Mouse (Mus musculus) intestine, embryonic 15.5 days (tissue): ENCODE results near the gene Myo18b. TPM values are rescaled to one million over a fixed set of nuclear protein-coding genes. Genes with fewer than 3 reads are reported as not detected.
A peak's percentile ranks its signal among the peaks of the same experiment; 100 is the strongest.

ENCODE experiments used
- ATAC-seq: fragments of 200-750 bp; cut with Nextera tagmentation; 2 replicates; pipeline ENCODE4 v1.8.0; 2017; ENCODE audit warnings: moderate TSS enrichment, moderate library complexity
- H3K27ac ChIP-seq: fragments of 300-500 bp; sonication (generic); 2 replicates; pipeline ENCODE4 v1.5.1; 2015; ENCODE audit warnings: mild to moderate bottlenecking, inconsistent platforms
- H3K27me3 ChIP-seq: fragments of 300-500 bp; sonication (generic); replicated peaks from 2 replicates; pipeline ENCODE4 v1.6.1; 2015; ENCODE audit warnings: inconsistent platforms
- H3K36me3 ChIP-seq: fragments of 300-500 bp; sonication (generic); 2 replicates; pipeline ENCODE4 v1.6.1; 2015; ENCODE audit warnings: inconsistent platforms
- H3K4me1 ChIP-seq: fragments of 300-500 bp; sonication (generic); replicated peaks from 2 replicates; pipeline ENCODE4 v1.6.1; 2015; ENCODE audit warnings: inconsistent platforms
- H3K4me2 ChIP-seq: fragments of 300-500 bp; sonication (generic); replicated peaks from 2 replicates; pipeline ENCODE4 v1.6.1; 2015; ENCODE audit warnings: mild to moderate bottlenecking, inconsistent platforms
- H3K4me3 ChIP-seq: fragments of 300-500 bp; sonication (generic); replicated peaks from 2 replicates; pipeline ENCODE4 v1.5.1; 2015; ENCODE audit warnings: inconsistent platforms
- H3K9ac ChIP-seq: fragments of 300-500 bp; sonication (generic); 2 replicates; pipeline ENCODE4 v1.6.1; 2015; ENCODE audit warnings: inconsistent platforms
- H3K9me3 ChIP-seq: fragments of 300-500 bp; sonication (generic); 2 replicates; pipeline ENCODE4 v1.6.1; 2016; ENCODE audit warnings: inconsistent platforms
- WGBS: fragments of 180-500 bp; shearing (Covaris S2); methylation state at CpG from one replicate; pipeline ENCODE4 v1.1.7; 2015; 5-methylcytosine and 5-hydroxymethylcytosine counted together
- polyA plus RNA-seq: library from polyadenylated mRNA; unstranded; fragments of >200 nt; fragmentation: Nextera tagmentation; extraction: Ambion mirVana; gene quantifications from 2 replicates; pipeline ENCODE4 v1.2.1, GENCODE M21; 2015

The Myo18b gene
- polyA plus RNA-seq, 1 experiment from 2014 or later = 0.39 TPM

GRCm38 (mm10) chr5:112674806-112675205, 221.4 kb downstream of the Myo18b start:
- H3K4me2 ChIP-seq = no peak overlapping the region
- no peak for ATAC-seq
- H3K27me3 ChIP-seq = no peaks in the 10 kb centered on the region
- no peak overlapping the region for H3K4me3 ChIP-seq
- WGBS = 46% methylated on average over 5 of the region's 5 CpGs
- no peaks in the 10 kb centered on the region for H3K9me3 ChIP-seq
- H3K4me1 ChIP-seq = 0 out of 2 replicates have a peak, but pooled peaks cover 3% of the 10 kb centered on the region
- H3K36me3 ChIP-seq = no peaks in the 10 kb centered on the region
- H3K27ac ChIP-seq = no peak overlapping the region
- no peak overlapping the region for H3K9ac ChIP-seq

- Histone ChIP-seq H3K27ac (no peak overlapping the region), H3K36me3 (no peaks in the 10 kb centered on the region), H3K9me3 (no peaks in the 10 kb centered on the region), H3K27me3 (no peaks in the 10 kb centered on the region), H3K4me2 (no peak overlapping the region), H3K4me1 (0 out of 2 replicates have a peak, but pooled peaks cover 3% of the 10 kb centered on the region), H3K9ac (no peak overlapping the region), H3K4me3 (no peak overlapping the region)
- WGBS = 55% methylated on average over 7 of the region's 7 CpGs
- no peak for ATAC-seq
These were observed 223.7 kb downstream of the Myo18b start for GRCm38 (mm10) chr5:112672457-112672856.

- no peak overlapping the region for H3K4me3 ChIP-seq
- H3K27ac ChIP-seq = no peak overlapping the region
- H3K4me1 ChIP-seq = 0 out of 2 replicates have a peak, but pooled peaks cover 3% of the 10 kb centered on the region
- no peak overlapping the region for H3K4me2 ChIP-seq
- H3K27me3 ChIP-seq = no peaks in the 10 kb centered on the region
- peak; percentile 72; the same call in 1 of the 2 replicates for ATAC-seq
- no peak overlapping the region for H3K9ac ChIP-seq
- 41% methylated on average over 2 of the region's 2 CpGs for WGBS
- no peaks in the 10 kb centered on the region for H3K9me3 ChIP-seq
- H3K36me3 ChIP-seq = no peaks in the 10 kb centered on the region
These were observed 224.2 kb downstream of the Myo18b start for GRCm38 (mm10) chr5:112671961-112672360.

GRCm38 (mm10) chr5:112667153-112667552, 229.0 kb downstream of the Myo18b start:
- H3K4me1 ChIP-seq = no peaks in the 10 kb centered on the region
- H3K9me3 ChIP-seq = no peaks in the 10 kb centered on the region
- H3K9ac ChIP-seq = no peak overlapping the region
- 59% methylated on average over 8 of the region's 8 CpGs for WGBS
- no peaks in the 10 kb centered on the region for H3K27me3 ChIP-seq
- ATAC-seq = no peak
- no peak overlapping the region for H3K4me3 ChIP-seq
- no peak overlapping the region for H3K27ac ChIP-seq
- H3K4me2 ChIP-seq = no peak overlapping the region
- no peaks in the 10 kb centered on the region for H3K36me3 ChIP-seq

GRCm38 (mm10) chr5:112665661-112666060, 230.5 kb downstream of the Myo18b start:
- no peak overlapping the region for H3K4me3 ChIP-seq
- WGBS = 47% methylated on average over 7 of the region's 7 CpGs
- no peaks in the 10 kb centered on the region for H3K36me3 ChIP-seq
- no peak for ATAC-seq
- H3K9me3 ChIP-seq = no peaks in the 10 kb centered on the region
- H3K4me1 ChIP-seq = no peaks in the 10 kb centered on the region
- no peak overlapping the region for H3K9ac ChIP-seq
- H3K4me2 ChIP-seq = no peak overlapping the region
- H3K27me3 ChIP-seq = no peaks in the 10 kb centered on the region
- H3K27ac ChIP-seq = no peak overlapping the region

- H3K36me3 ChIP-seq = no peaks in the 10 kb centered on the region
- ATAC-seq = no peak
- H3K4me2 ChIP-seq = no peak overlapping the region
- H3K4me1 ChIP-seq = no peaks in the 10 kb centered on the region
- H3K9me3 ChIP-seq = no peaks in the 10 kb centered on the region
- H3K27me3 ChIP-seq = no peaks in the 10 kb centered on the region
- 11% methylated on average over 1 of the region's 1 CpGs for WGBS
- no peak overlapping the region for H3K4me3 ChIP-seq
- H3K9ac ChIP-seq = no peak overlapping the region
- H3K27ac ChIP-seq = no peak overlapping the region
These were observed 232.5 kb downstream of the Myo18b start for GRCm38 (mm10) chr5:112663701-112664100.

GRCm38 (mm10) chr5:112660924-112661431, 235.2 kb downstream of the Myo18b start:
- no peaks in the 10 kb centered on the region for H3K36me3 ChIP-seq
- ATAC-seq = no peak
- H3K27me3 ChIP-seq = no peaks in the 10 kb centered on the region
- H3K4me1 ChIP-seq = no peaks in the 10 kb centered on the region
- H3K9me3 ChIP-seq = no peaks in the 10 kb centered on the region
- H3K9ac ChIP-seq = no peak overlapping the region
- WGBS = 36% methylated on average over 10 of the region's 10 CpGs
- no peak overlapping the region for H3K27ac ChIP-seq
- no peak overlapping the region for H3K4me3 ChIP-seq
- H3K4me2 ChIP-seq = no peak overlapping the region

GRCm38 (mm10) chr5:112659295-112659694, 236.9 kb downstream of the Myo18b start:
- H3K27ac ChIP-seq = no peak overlapping the region
- H3K36me3 ChIP-seq = no peaks in the 10 kb centered on the region
- 35% methylated on average over 4 of the region's 4 CpGs for WGBS
- 0 out of 2 replicates have a peak, but pooled peaks cover 2% of the 10 kb centered on the region for H3K27me3 ChIP-seq
- H3K9me3 ChIP-seq = no peaks in the 10 kb centered on the region
- H3K4me1 ChIP-seq = no peaks in the 10 kb centered on the region; the same call in 1 of the 2 replicates
- no peak overlapping the region for H3K4me2 ChIP-seq
- no peak overlapping the region for H3K9ac ChIP-seq
- H3K4me3 ChIP-seq = no peak overlapping the region
- ATAC-seq = no peak

GRCm38 (mm10) chr5:112656811-112657210, 239.4 kb downstream of the Myo18b start:
- WGBS = 7% methylated on average over 6 of the region's 6 CpGs
- no peak overlapping the region for H3K4me2 ChIP-seq
- no peak for ATAC-seq
- no peak overlapping the region for H3K27ac ChIP-seq
- H3K4me1 ChIP-seq = no peaks in the 10 kb centered on the region; the same call in 1 of the 2 replicates
- no peak overlapping the region for H3K4me3 ChIP-seq
- H3K9me3 ChIP-seq = no peaks in the 10 kb centered on the region
- H3K27me3 ChIP-seq = 0 out of 2 replicates have a peak, but pooled peaks cover 2% of the 10 kb centered on the region
- no peak overlapping the region for H3K9ac ChIP-seq
- no peaks in the 10 kb centered on the region for H3K36me3 ChIP-seq

- H3K9ac ChIP-seq = no peak overlapping the region
- peak overlapping the region; percentile 37 for H3K4me2 ChIP-seq
- H3K27me3 ChIP-seq = 0 out of 2 replicates have a peak, but pooled peaks cover 2% of the 10 kb centered on the region
- no peaks in the 10 kb centered on the region for H3K9me3 ChIP-seq
- WGBS = 4% methylated on average over 15 of the region's 15 CpGs
- ATAC-seq = no peak
- no peaks in the 10 kb centered on the region; the same call in 1 of the 2 replicates for H3K4me1 ChIP-seq
- H3K36me3 ChIP-seq = no peaks in the 10 kb centered on the region
- no peak overlapping the region for H3K4me3 ChIP-seq
- H3K27ac ChIP-seq = no peak overlapping the region
These were observed 240.1 kb downstream of the Myo18b start for GRCm38 (mm10) chr5:112655986-112656541.

GRCm38 (mm10) chr5:112655529-112655928, 240.6 kb downstream of the Myo18b start:
- H3K27me3 ChIP-seq = 0 out of 2 replicates have a peak, but pooled peaks cover 2% of the 10 kb centered on the region
- 3% methylated on average over 14 of the region's 14 CpGs for WGBS
- H3K9ac ChIP-seq = no peak overlapping the region
- no peaks in the 10 kb centered on the region for H3K9me3 ChIP-seq
- H3K4me1 ChIP-seq = no peaks in the 10 kb centered on the region; the same call in 1 of the 2 replicates
- no peak overlapping the region for H3K4me3 ChIP-seq
- H3K27ac ChIP-seq = no peak overlapping the region
- no peaks in the 10 kb centered on the region for H3K36me3 ChIP-seq
- ATAC-seq = no peak
- H3K4me2 ChIP-seq = peak overlapping the region; percentile 37

- Histone ChIP-seq H3K4me2 (no peak overlapping the region), H3K9ac (no peak overlapping the region), H3K27ac (no peak overlapping the region), H3K27me3 (0 out of 2 replicates have a peak, but pooled peaks cover 2% of the 10 kb centered on the region), H3K9me3 (no peaks in the 10 kb centered on the region), H3K4me3 (no peak overlapping the region), H3K36me3 (no peaks in the 10 kb centered on the region), H3K4me1 (no peaks in the 10 kb centered on the region; the same call in 1 of the 2 replicates)
- no peak for ATAC-seq
- 73% methylated on average over 4 of the region's 4 CpGs for WGBS
These were observed 244.1 kb downstream of the Myo18b start for GRCm38 (mm10) chr5:112652036-112652435.

- H3K27me3 ChIP-seq = no peaks in the 10 kb centered on the region
- H3K9ac ChIP-seq = no peak overlapping the region
- no peak overlapping the region for H3K27ac ChIP-seq
- no peaks in the 10 kb centered on the region for H3K36me3 ChIP-seq
- no peak overlapping the region for H3K4me2 ChIP-seq
- H3K4me1 ChIP-seq = no peaks in the 10 kb centered on the region
- WGBS = 78% methylated on average over 6 of the region's 6 CpGs
- no peak for ATAC-seq
- no peaks in the 10 kb centered on the region for H3K9me3 ChIP-seq
- H3K4me3 ChIP-seq = no peak overlapping the region
These were observed 246.9 kb downstream of the Myo18b start for GRCm38 (mm10) chr5:112649164-112649702.
